ENCODE assay signal across 8 mouse cellular contexts in genomic region chr17:31905791-31906211, GRCm38 (mm10). TPM values are rescaled to one million over a fixed set of nuclear protein-coding genes. Genes with fewer than 3 reads are reported as not detected.
DNase-seq lines count a peak whose midpoint lies in the region; ATAC-seq and TF ChIP-seq lines count a peak whose summit lies in the region.

No protein-coding gene starts in this region.

- 70% methylated on average over 10 of the region's 10 CpGs for WGBS in hindbrain, embryonic 15.5 days
- WGBS in hindbrain, embryonic 11.5 days = 68% methylated on average over 10 of the region's 10 CpGs
- 63% methylated on average over 10 of the region's 10 CpGs for WGBS in intestine, postnatal 0 days
- WGBS in stomach, embryonic 14.5 days = 63% methylated on average over 10 of the region's 10 CpGs

- H3K27me3 ChIP-seq in hindbrain, embryonic 15.5 days = no peaks in the 10 kb centered on the region
- H3K27me3 ChIP-seq in hindbrain, embryonic 11.5 days (ENCODE audit: control insufficient read depth, insufficient read depth, low read length) = no peaks in the 10 kb centered on the region
- no peaks in the 10 kb centered on the region for H3K27me3 ChIP-seq in intestine, postnatal 0 days (replicated peaks; ENCODE audit: control insufficient read depth, insufficient read depth, low read length)
- H3K27me3 ChIP-seq in stomach, embryonic 14.5 days (ENCODE audit: control insufficient read depth, insufficient read depth, low read length) = no peaks in the 10 kb centered on the region

- DNase-seq in hindbrain, embryonic 11.5 days (ENCODE audit: low spot score) = no peak
- peak; percentile 19 for DNase-seq in gastrocnemius, postnatal 10 days
- DNase-seq in lung, adult 18-20 months = peak; percentile 83 to 88
- no peak for DNase-seq in right cerebral cortex, postnatal 14 days
- DNase-seq in urinary bladder, postnatal 4 days (ENCODE audit: low spot score in 2 of 2) = no peak

- peak overlapping the region; percentile 34 for H3K27ac ChIP-seq in hindbrain, embryonic 15.5 days (replicated peaks)
- no peak overlapping the region for H3K27ac ChIP-seq in hindbrain, embryonic 11.5 days (ENCODE audit: low read depth, low read length)
- peak overlapping the region; percentile 60; the same call in 1 of the 2 replicates for H3K27ac ChIP-seq in intestine, postnatal 0 days (ENCODE audit: low read depth, low read length)
- peak overlapping the region; percentile 61; the same call in 1 of the 2 replicates for H3K27ac ChIP-seq in stomach, embryonic 14.5 days (ENCODE audit: low read length)

- H3K4me2 ChIP-seq in hindbrain, embryonic 15.5 days = no peak overlapping the region
- no peak overlapping the region for H3K4me2 ChIP-seq in hindbrain, embryonic 11.5 days (replicated peaks; ENCODE audit: low read depth, low read length)
- H3K4me2 ChIP-seq in intestine, postnatal 0 days (replicated peaks; ENCODE audit: low read depth) = no peak overlapping the region
- H3K4me2 ChIP-seq in stomach, embryonic 14.5 days (replicated peaks; ENCODE audit: low read depth, low read length) = no peak overlapping the region

- no peak overlapping the region for H3K9ac ChIP-seq in hindbrain, embryonic 15.5 days
- H3K9ac ChIP-seq in hindbrain, embryonic 11.5 days (ENCODE audit: low read depth, low read length) = no peak overlapping the region
- no peak overlapping the region for H3K9ac ChIP-seq in intestine, postnatal 0 days (ENCODE audit: low read depth, low read length)
- H3K9ac ChIP-seq in stomach, embryonic 14.5 days (replicated peaks; ENCODE audit: low read depth, low read length) = no peak overlapping the region

- no peaks in the 10 kb centered on the region for H3K4me1 ChIP-seq in hindbrain, embryonic 15.5 days (replicated peaks)
- H3K4me1 ChIP-seq in hindbrain, embryonic 11.5 days (replicated peaks; ENCODE audit: control insufficient read depth, insufficient read depth, low read length) = 0 out of 2 replicates have a peak, but pooled peaks cover 2% of the 10 kb centered on the region
- no peaks in the 10 kb centered on the region for H3K4me1 ChIP-seq in intestine, postnatal 0 days (replicated peaks; ENCODE audit: control insufficient read depth, insufficient read depth, low read length)
- peaks cover 6% of the 10 kb centered on the region; the same call in 1 of the 2 replicates for H3K4me1 ChIP-seq in stomach, embryonic 14.5 days (ENCODE audit: control insufficient read depth, insufficient read depth, low read length)

- H3K36me3 ChIP-seq in hindbrain, embryonic 15.5 days = no peaks in the 10 kb centered on the region
- H3K36me3 ChIP-seq in hindbrain, embryonic 11.5 days (ENCODE audit: control insufficient read depth, insufficient read depth, low read length) = no peaks in the 10 kb centered on the region
- H3K36me3 ChIP-seq in intestine, postnatal 0 days (ENCODE audit: control insufficient read depth, insufficient read depth) = no peaks in the 10 kb centered on the region
- no peaks in the 10 kb centered on the region for H3K36me3 ChIP-seq in stomach, embryonic 14.5 days (ENCODE audit: control insufficient read depth, insufficient read depth, low read length)

- no peaks in the 10 kb centered on the region for H3K9me3 ChIP-seq in hindbrain, embryonic 15.5 days
- no peaks in the 10 kb centered on the region for H3K9me3 ChIP-seq in hindbrain, embryonic 11.5 days (ENCODE audit: control insufficient read depth, low read length)
- H3K9me3 ChIP-seq in intestine, postnatal 0 days (ENCODE audit: control insufficient read depth) = no peaks in the 10 kb centered on the region
- H3K9me3 ChIP-seq in stomach, embryonic 14.5 days (ENCODE audit: control insufficient read depth, low read depth, low read length) = no peaks in the 10 kb centered on the region

- no peak for ATAC-seq in hindbrain, embryonic 15.5 days (ENCODE audit: low FRiP score, low read depth)
- no peak for ATAC-seq in hindbrain, embryonic 11.5 days (ENCODE audit: low FRiP score)
- peak; percentile 22; the same call in 1 of the 2 replicates for ATAC-seq in intestine, postnatal 0 days
- no peak for ATAC-seq in stomach, embryonic 14.5 days (ENCODE audit: insufficient number of reproducible peaks, insufficient read depth, low FRiP score, low read depth)

- H3K4me3 ChIP-seq in hindbrain, embryonic 15.5 days = no peak overlapping the region
- no peak overlapping the region for H3K4me3 ChIP-seq in hindbrain, embryonic 11.5 days (ENCODE audit: low read depth, low read length)
- no peak overlapping the region for H3K4me3 ChIP-seq in intestine, postnatal 0 days (ENCODE audit: low read depth, low read length)
- H3K4me3 ChIP-seq in stomach, embryonic 14.5 days (ENCODE audit: low read depth, low read length) = no peak overlapping the region

- no peak for TF ChIP-seq CTCF in intestine, postnatal 0 days (IDR thresholded peaks at IDR 0.05; ENCODE audit: low read depth)

RNA-seq across cellular contexts. Expression of gene Sik1, which starts 50.2 kb away (rescaled TPM):
- 20.3 and 20.9 TPM in 2 replicates for polyA plus RNA-seq in hindbrain, embryonic 15.5 days (2015; fragmentation: Nextera tagmentation; extraction: Ambion mirVana)
- 12.9 and 17.9 TPM in 2 replicates for polyA plus RNA-seq in hindbrain, embryonic 11.5 days (2014; fragmentation: Nextera tagmentation; extraction: Ambion mirVana)
- total RNA-seq in gastrocnemius, postnatal 10 days (2021) = 10 to 100 TPM; 30.6 to 33.2 TPM
- polyA plus RNA-seq in intestine, postnatal 0 days (2015; fragmentation: Nextera tagmentation; extraction: Ambion mirVana) = 2.9 and 3.8 TPM in 2 replicates
- 19.7 and 20.8 TPM in 2 replicates for polyA plus RNA-seq in stomach, embryonic 14.5 days (2014; fragmentation: Nextera tagmentation; extraction: Ambion mirVana)

Comparison
In these comparisons a context has a peak if more than half of its experiments do, and no peak if none do; other contexts are left out.
1. DNase-seq: peak in gastrocnemius, postnatal 10 days (single experiment) and lung, adult 18-20 months (2 of 2); none in hindbrain, embryonic 11.5 days (single experiment), right cerebral cortex, postnatal 14 days (single experiment) and urinary bladder, postnatal 4 days (0 of 2).